Mouse (Mus musculus) hindbrain, embryonic 14.5 days (tissue): ENCODE measurements around the gene Fam20a. TPM values are rescaled to one million over a fixed set of nuclear protein-coding genes. Genes with fewer than 3 reads are reported as not detected.

Experiments
- polyA plus RNA-seq: library from polyadenylated mRNA; unstranded; fragments of >200 nt; fragmentation: Nextera tagmentation; extraction: Ambion mirVana; gene quantifications from 2 replicates; pipeline ENCODE4 v1.2.1, GENCODE M21; 2014

Fam20a gene
- polyA plus RNA-seq, 1 experiment from 2014 or later, result 5.0 TPM

Other genes with a start within 250 kb of the Fam20a start
- gene Arsg, start 248.9 kb downstream of the Fam20a start, polyA plus RNA-seq, result 6.8 and 8.8 TPM in 2 replicates
- 4.2 and 7.5 TPM in 2 replicates for gene Slc16a6, start 248.7 kb downstream of the Fam20a start, polyA plus RNA-seq
- 10.4 and 13.2 TPM in 2 replicates for gene Wipi1, start 110.3 kb downstream of the Fam20a start, polyA plus RNA-seq
- gene Prkar1a, start 72.9 kb downstream of the Fam20a start, polyA plus RNA-seq, result 515 and 597 TPM in 2 replicates
- gene 1700012B07Rik, start 105.8 kb upstream of the Fam20a start, polyA plus RNA-seq, result not detected in 2 replicates